Mouse (Mus musculus): ENCODE results near the gene Rnf38. TPM values are rescaled to one million over a fixed set of nuclear protein-coding genes. Genes with fewer than 3 reads are reported as not detected.

The Rnf38 gene
- total and polyA plus RNA-seq, 3 experiments: 20.0 to 95.1 (median 22.9) TPM

- Histone ChIP-seq H3K4me1 (ENCODE audit: insufficient read depth, low read depth, low read length) (no peaks in the 10 kb centered on the region), H3K4me3 (ENCODE audit: low read depth, low read length) (no peak overlapping the region), H3K36me3 (replicated peaks) (no peaks in the 10 kb centered on the region), H3K27me3 (ENCODE audit: insufficient read depth, low read length) (peaks cover 46% of the 10 kb centered on the region), H3K9me3 (replicated peaks) (no peaks in the 10 kb centered on the region)
- DNase-seq (ENCODE audit: low spot score): no peak
- no peak for ATAC-seq (ENCODE audit: extremely low read depth, insufficient number of reproducible peaks, low FRiP score, poor library complexity, severe bottlenecking)
- TF ChIP-seq GATA2 (IDR thresholded peaks at IDR 0.05; ENCODE audit: borderline replicate concordance, low read depth, low read length) (no peak), POLR2AphosphoS5 (IDR thresholded peaks at IDR 0.05; ENCODE audit: insufficient replicate concordance, low read depth, low read length) (no peak), GATA1 (IDR thresholded peaks at IDR 0.05; ENCODE audit: borderline replicate concordance, low read length) (no peak), CTCF (IDR thresholded peaks at IDR 0.05; ENCODE audit: low read depth, low read length) (no peak), TAL1 (conservative IDR thresholded peaks at IDR 0.05; ENCODE audit: low read depth, low read length) (no peak)
These were observed 122.8 kb downstream of the Rnf38 start for GRCm38 (mm10) chr4:44110771-44111170.

DNA sequence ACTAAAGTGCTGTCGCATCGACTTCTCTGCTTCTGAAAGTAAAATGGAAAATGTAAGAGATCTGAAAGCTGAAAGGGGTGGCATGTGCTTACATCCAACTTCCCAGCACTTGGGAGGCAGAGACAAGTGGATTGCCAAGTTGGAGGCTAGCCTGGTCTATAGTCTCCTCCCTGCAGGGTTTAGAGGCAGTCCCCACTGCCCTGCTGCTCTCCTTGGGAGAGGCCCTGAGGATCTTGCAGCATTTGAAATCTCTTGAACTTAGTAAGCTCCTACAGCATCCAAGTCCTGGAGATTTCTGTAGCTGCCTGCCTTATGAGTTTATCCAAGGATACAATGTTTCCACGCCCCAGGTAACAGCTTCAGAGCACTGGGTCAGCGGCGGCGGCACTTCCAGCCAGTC lies 125.3 kb downstream of the Rnf38 start:
- H3K4me1 ChIP-seq (ENCODE audit: insufficient read depth, low read depth, low read length): no peaks in the 10 kb centered on the region
- DNase-seq (ENCODE audit: low spot score): no peak

DNA sequence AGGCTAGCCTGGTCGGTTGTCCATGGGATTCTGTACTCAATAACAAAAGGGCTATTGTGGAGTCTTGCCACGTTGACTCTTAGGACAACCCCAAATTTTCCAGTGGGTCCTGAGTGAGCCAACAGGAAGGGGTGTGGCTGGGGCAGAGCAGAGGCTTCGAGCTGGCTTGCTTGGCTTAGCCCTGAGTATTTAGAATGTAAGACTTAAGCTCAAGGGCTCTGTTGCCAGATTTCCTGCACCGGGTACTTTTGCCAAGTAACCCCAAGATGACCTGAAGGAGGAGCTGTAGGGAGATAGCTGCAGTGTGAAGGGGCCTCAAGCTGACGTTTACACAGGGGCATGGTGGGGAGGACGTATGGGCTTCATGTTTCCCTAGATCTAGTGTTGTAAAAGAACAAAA lies 126.2 kb downstream of the Rnf38 start:
- no peaks in the 10 kb centered on the region for H3K4me1 ChIP-seq (ENCODE audit: insufficient read depth, low read depth, low read length)
- ATAC-seq (ENCODE audit: extremely low read depth, insufficient number of reproducible peaks, low FRiP score, poor library complexity, severe bottlenecking) (no peak), DNase-seq (ENCODE audit: low spot score) (no peak)

More for the DNA sequence above, 125.3 kb downstream of the Rnf38 start:
- TF ChIP-seq TAL1 (conservative IDR thresholded peaks at IDR 0.05; ENCODE audit: low read depth, low read length) (no peak), GATA2 (IDR thresholded peaks at IDR 0.05; ENCODE audit: borderline replicate concordance, low read depth, low read length) (no peak), POLR2AphosphoS5 (IDR thresholded peaks at IDR 0.05; ENCODE audit: insufficient replicate concordance, low read depth, low read length) (no peak), GATA1 (IDR thresholded peaks at IDR 0.05; ENCODE audit: borderline replicate concordance, low read length) (no peak), CTCF (IDR thresholded peaks at IDR 0.05; ENCODE audit: low read depth, low read length) (no peak)
- no peaks in the 10 kb centered on the region for H3K36me3 ChIP-seq (replicated peaks)
- no peaks in the 10 kb centered on the region for H3K9me3 ChIP-seq (replicated peaks)
- H3K4me3 ChIP-seq (ENCODE audit: low read depth, low read length): no peak overlapping the region
- no peak for ATAC-seq (ENCODE audit: extremely low read depth, insufficient number of reproducible peaks, low FRiP score, poor library complexity, severe bottlenecking)
- peaks cover 41% of the 10 kb centered on the region for H3K27me3 ChIP-seq (ENCODE audit: insufficient read depth, low read length)

DNA sequence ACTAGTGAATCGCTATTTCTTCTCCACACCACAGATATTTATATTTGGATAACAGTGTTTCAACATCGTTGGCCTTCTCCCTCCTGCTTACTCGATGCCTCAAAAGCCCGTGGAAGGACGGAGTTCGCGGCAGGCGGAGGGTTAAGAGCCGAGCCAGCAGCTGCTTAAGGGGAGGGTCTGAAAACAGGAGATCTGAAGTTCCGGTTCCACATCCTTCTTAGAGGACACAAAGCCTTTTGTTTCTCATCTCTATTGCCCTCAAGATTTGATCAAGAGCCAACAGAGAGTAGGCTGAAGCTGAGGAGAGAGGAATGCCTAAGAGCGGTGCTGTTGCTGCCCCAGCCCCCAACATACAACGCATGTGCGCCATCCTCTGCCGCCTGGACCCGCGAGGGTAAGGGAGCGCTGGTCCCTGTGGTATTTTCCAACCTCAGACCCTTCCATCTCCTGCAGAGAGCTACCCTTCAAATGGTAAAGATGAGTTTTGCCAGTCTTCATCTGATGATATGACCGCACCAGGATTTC lies 127.2 kb downstream of the Rnf38 start:
- Histone ChIP-seq H3K4me1 (ENCODE audit: insufficient read depth, low read depth, low read length) (no peaks in the 10 kb centered on the region), H3K4me3 (ENCODE audit: low read depth, low read length) (no peak overlapping the region), H3K27me3 (ENCODE audit: insufficient read depth, low read length) (peaks cover 34% of the 10 kb centered on the region), H3K9me3 (replicated peaks) (no peaks in the 10 kb centered on the region), H3K36me3 (replicated peaks) (no peaks in the 10 kb centered on the region)
- TF ChIP-seq GATA2 (IDR thresholded peaks at IDR 0.05; ENCODE audit: borderline replicate concordance, low read depth, low read length): no peak
- TF ChIP-seq CTCF (IDR thresholded peaks at IDR 0.05; ENCODE audit: low read depth, low read length): no peak
- no peak for TF ChIP-seq POLR2AphosphoS5 (IDR thresholded peaks at IDR 0.05; ENCODE audit: insufficient replicate concordance, low read depth, low read length)
- no peak for TF ChIP-seq GATA1 (IDR thresholded peaks at IDR 0.05; ENCODE audit: borderline replicate concordance, low read length)
- no peak for TF ChIP-seq TAL1 (conservative IDR thresholded peaks at IDR 0.05; ENCODE audit: low read depth, low read length)
- DNase-seq (ENCODE audit: low spot score) (no peak), ATAC-seq (ENCODE audit: extremely low read depth, insufficient number of reproducible peaks, low FRiP score, poor library complexity, severe bottlenecking) (no peak)

More for the DNA sequence above, 126.2 kb downstream of the Rnf38 start:
- Histone ChIP-seq H3K36me3 (replicated peaks) (no peaks in the 10 kb centered on the region), H3K4me3 (ENCODE audit: low read depth, low read length) (no peak overlapping the region), H3K9me3 (replicated peaks) (no peaks in the 10 kb centered on the region), H3K27me3 (ENCODE audit: insufficient read depth, low read length) (peaks cover 37% of the 10 kb centered on the region)
- no peak for TF ChIP-seq POLR2AphosphoS5 (IDR thresholded peaks at IDR 0.05; ENCODE audit: insufficient replicate concordance, low read depth, low read length)
- TF ChIP-seq CTCF (IDR thresholded peaks at IDR 0.05; ENCODE audit: low read depth, low read length): no peak
- no peak for TF ChIP-seq GATA2 (IDR thresholded peaks at IDR 0.05; ENCODE audit: borderline replicate concordance, low read depth, low read length)
- TF ChIP-seq GATA1 (IDR thresholded peaks at IDR 0.05; ENCODE audit: borderline replicate concordance, low read length): no peak
- no peak for TF ChIP-seq TAL1 (conservative IDR thresholded peaks at IDR 0.05; ENCODE audit: low read depth, low read length)

GRCm38 (mm10) chr4:44104195-44104917 lies 129.2 kb downstream of the Rnf38 start:
- H3K4me1 ChIP-seq (ENCODE audit: insufficient read depth, low read depth, low read length): no peaks in the 10 kb centered on the region
- TF ChIP-seq GATA2 (IDR thresholded peaks at IDR 0.05; ENCODE audit: borderline replicate concordance, low read depth, low read length) (no peak), TAL1 (conservative IDR thresholded peaks at IDR 0.05; ENCODE audit: low read depth, low read length) (no peak), CTCF (IDR thresholded peaks at IDR 0.05; ENCODE audit: low read depth, low read length) (no peak), GATA1 (IDR thresholded peaks at IDR 0.05; ENCODE audit: borderline replicate concordance, low read length) (no peak), POLR2AphosphoS5 (IDR thresholded peaks at IDR 0.05; ENCODE audit: insufficient replicate concordance, low read depth, low read length) (no peak)
- H3K9me3 ChIP-seq (replicated peaks): no peaks in the 10 kb centered on the region
- no peak overlapping the region for H3K4me3 ChIP-seq (ENCODE audit: low read depth, low read length)
- DNase-seq (ENCODE audit: low spot score) (no peak), ATAC-seq (ENCODE audit: extremely low read depth, insufficient number of reproducible peaks, low FRiP score, poor library complexity, severe bottlenecking) (no peak)
- H3K36me3 ChIP-seq (replicated peaks): no peaks in the 10 kb centered on the region
- H3K27me3 ChIP-seq (ENCODE audit: insufficient read depth, low read length): peaks cover 27% of the 10 kb centered on the region

DNA sequence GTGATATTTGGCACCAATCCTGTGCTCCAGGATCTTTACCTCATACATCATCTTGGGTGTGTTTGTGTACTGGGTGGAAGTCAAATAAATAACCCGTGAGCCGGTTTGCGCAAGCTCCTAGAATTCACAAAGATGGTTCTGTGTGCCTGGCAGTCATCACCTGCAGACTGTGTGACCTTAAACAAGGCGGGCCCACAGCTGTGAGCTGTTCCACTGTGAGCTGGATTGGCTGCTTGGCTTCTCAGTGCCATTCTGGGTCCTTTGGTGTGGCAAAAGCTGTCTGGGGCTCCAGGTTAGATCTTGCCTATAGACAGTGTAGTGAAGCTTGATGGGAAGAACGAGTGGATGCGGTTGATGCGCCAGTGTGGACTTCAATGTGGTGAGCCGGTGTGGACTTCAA lies 130.0 kb downstream of the Rnf38 start:
- ATAC-seq (ENCODE audit: extremely low read depth, insufficient number of reproducible peaks, low FRiP score, poor library complexity, severe bottlenecking): no peak
- Histone ChIP-seq H3K9me3 (replicated peaks) (no peaks in the 10 kb centered on the region), H3K36me3 (replicated peaks) (no peaks in the 10 kb centered on the region), H3K4me3 (ENCODE audit: low read depth, low read length) (no peak overlapping the region), H3K27me3 (ENCODE audit: insufficient read depth, low read length) (peaks cover 28% of the 10 kb centered on the region), H3K4me1 (ENCODE audit: insufficient read depth, low read depth, low read length) (no peaks in the 10 kb centered on the region)
- TF ChIP-seq CTCF (IDR thresholded peaks at IDR 0.05; ENCODE audit: low read depth, low read length) (no peak), GATA1 (IDR thresholded peaks at IDR 0.05; ENCODE audit: borderline replicate concordance, low read length) (no peak), GATA2 (IDR thresholded peaks at IDR 0.05; ENCODE audit: borderline replicate concordance, low read depth, low read length) (no peak), POLR2AphosphoS5 (IDR thresholded peaks at IDR 0.05; ENCODE audit: insufficient replicate concordance, low read depth, low read length) (no peak), TAL1 (conservative IDR thresholded peaks at IDR 0.05; ENCODE audit: low read depth, low read length) (no peak)
- no peak for DNase-seq (ENCODE audit: low spot score)
